Mouse (Mus musculus) layer of hippocampus, adult 18-20 months (tissue): ENCODE results near the gene Tnrc6c. TPM values are rescaled to one million over a fixed set of nuclear protein-coding genes. Genes with fewer than 3 reads are reported as not detected.

Experiments used
- DNase-seq, 2 experiments: peaks; one replicate each; pipeline ENCODE4 v3.0.0; 2022; ENCODE audit warnings: low spot score in 2 of 2
- total RNA-seq, 2 experiments: library from RNA; stranded (reverse); gene quantifications; 2 replicates each; pipeline ENCODE4 v1.2.3; 2021

Tnrc6c gene
- total RNA-seq, 2 experiments from 2014 or later, result 66.1 to 67.7 TPM

GRCm38 (mm10) chr11:117728245-117728644, 74.2 kb downstream of the Tnrc6c start:
- no peak for DNase-seq

GRCm38 (mm10) chr11:117728841-117729240, 74.8 kb downstream of the Tnrc6c start:
- DNase-seq, result no peak

- DNase-seq, result no peak
These were observed 75.3 kb downstream of the Tnrc6c start for GRCm38 (mm10) chr11:117729341-117729740.

- DNase-seq, result no peak
These were observed 75.9 kb downstream of the Tnrc6c start for GRCm38 (mm10) chr11:117729798-117730489.

GRCm38 (mm10) chr11:117730490-117730838, 76.4 kb downstream of the Tnrc6c start:
- no peak for DNase-seq

GRCm38 (mm10) chr11:117731470-117731869, 77.4 kb downstream of the Tnrc6c start:
- DNase-seq, result no peak

GRCm38 (mm10) chr11:117736037-117736689, 82.1 kb downstream of the Tnrc6c start:
- no peak for DNase-seq

GRCm38 (mm10) chr11:117738123-117738522, 84.0 kb downstream of the Tnrc6c start:
- DNase-seq, result no peak

- no peak for DNase-seq
These were observed 87.0 kb downstream of the Tnrc6c start for GRCm38 (mm10) chr11:117741128-117741527.

- peak in 1 of 2 experiments; percentile 54 for DNase-seq
These were observed 88.2 kb downstream of the Tnrc6c start for GRCm38 (mm10) chr11:117742243-117742642.

- DNase-seq, result no peak
These were observed 88.6 kb downstream of the Tnrc6c start for GRCm38 (mm10) chr11:117742715-117743114.

- DNase-seq, result no peak
These were observed 89.5 kb downstream of the Tnrc6c start for GRCm38 (mm10) chr11:117743454-117744030.

GRCm38 (mm10) chr11:117748628-117749027, 94.5 kb downstream of the Tnrc6c start:
- no peak for DNase-seq

GRCm38 (mm10) chr11:117749414-117749813, 95.3 kb downstream of the Tnrc6c start:
- DNase-seq, result peak; percentile 81 to 92

- DNase-seq, result peak in 1 of 2 experiments; percentile 78
These were observed 97.5 kb downstream of the Tnrc6c start for GRCm38 (mm10) chr11:117751544-117751943.

- DNase-seq, result no peak
These were observed 101.8 kb downstream of the Tnrc6c start for GRCm38 (mm10) chr11:117755891-117756290.

- DNase-seq, result no peak
These were observed 105.2 kb downstream of the Tnrc6c start for GRCm38 (mm10) chr11:117759267-117759666.

GRCm38 (mm10) chr11:117760374-117761119, 106.5 kb downstream of the Tnrc6c start:
- DNase-seq, result no peak

- DNase-seq, result no peak
These were observed 107.7 kb downstream of the Tnrc6c start for GRCm38 (mm10) chr11:117761801-117762200.

GRCm38 (mm10) chr11:117762246-117762645, 108.2 kb downstream of the Tnrc6c start:
- no peak for DNase-seq

GRCm38 (mm10) chr11:117764319-117764718, 110.2 kb downstream of the Tnrc6c start:
- no peak for DNase-seq

GRCm38 (mm10) chr11:117765361-117765760, 111.3 kb downstream of the Tnrc6c start:
- DNase-seq, result no peak
